Mouse (Mus musculus): ENCODE results near the gene Gh. TPM values are rescaled to one million over a fixed set of nuclear protein-coding genes. Genes with fewer than 3 reads are reported as not detected.
A peak's percentile ranks its signal among the peaks of the same experiment; 100 is the strongest.

The Gh gene
- polyA plus RNA-seq, 1 experiment from 2014 or later, result not detected

DNA sequence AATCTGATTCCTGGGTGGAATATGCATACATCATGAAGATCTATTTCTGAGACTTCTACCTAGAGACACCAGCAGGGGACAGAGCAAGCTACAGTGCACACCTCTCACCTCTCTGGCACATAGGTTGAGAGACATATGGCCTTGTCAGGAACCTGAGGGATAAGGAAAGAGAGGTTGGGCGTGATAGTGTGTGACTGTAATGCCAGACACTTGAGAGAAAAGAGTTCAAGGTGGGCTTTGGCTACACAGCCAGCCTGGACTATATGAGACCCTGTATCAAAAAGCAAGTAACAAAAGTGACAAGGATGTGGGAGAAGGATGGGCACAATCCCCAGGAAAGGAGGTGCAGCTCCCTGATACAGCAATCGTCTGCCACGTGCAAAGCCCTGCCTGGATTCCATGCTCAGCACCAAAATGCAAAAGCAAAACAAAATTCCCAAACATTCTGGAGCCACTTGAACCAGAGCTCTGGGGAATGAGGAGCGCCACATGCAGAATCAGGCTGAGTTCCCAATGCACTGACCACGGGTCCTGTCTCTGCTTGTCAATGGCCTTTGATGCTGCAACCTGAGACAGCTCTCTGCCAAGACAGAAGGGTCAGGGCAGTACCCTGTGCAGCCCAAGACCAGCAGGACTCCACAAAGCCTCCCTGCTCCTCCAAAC is 30.4 kb downstream of the Gh start:
- Histone ChIP-seq H3K9me3 (replicated peaks; ENCODE audit: control insufficient read depth, low read length) (no peaks in the 10 kb centered on the region), H3K4me3 (ENCODE audit: low read length) (peak overlapping the region; percentile 98), H3K27me3 (ENCODE audit: control insufficient read depth, insufficient read depth, low read length) (no peaks in the 10 kb centered on the region), H3K4me2 (ENCODE audit: low read depth, low read length) (peak overlapping the region; percentile 83), H3K27ac (ENCODE audit: low read length) (peak overlapping the region; percentile 94), H3K4me1 (ENCODE audit: control insufficient read depth, insufficient read depth, low read length) (peaks cover 29% of the 10 kb centered on the region), H3K36me3 (ENCODE audit: control insufficient read depth, insufficient read depth) (peaks cover 7% of the 10 kb centered on the region), H3K9ac (ENCODE audit: low read length) (peak overlapping the region; percentile 98)
- WGBS, result 27% methylated on average over 5 of the region's 5 CpGs
- no peak for ATAC-seq (replicated peaks; ENCODE audit: extremely low read depth, insufficient read depth, low FRiP score)

DNA sequence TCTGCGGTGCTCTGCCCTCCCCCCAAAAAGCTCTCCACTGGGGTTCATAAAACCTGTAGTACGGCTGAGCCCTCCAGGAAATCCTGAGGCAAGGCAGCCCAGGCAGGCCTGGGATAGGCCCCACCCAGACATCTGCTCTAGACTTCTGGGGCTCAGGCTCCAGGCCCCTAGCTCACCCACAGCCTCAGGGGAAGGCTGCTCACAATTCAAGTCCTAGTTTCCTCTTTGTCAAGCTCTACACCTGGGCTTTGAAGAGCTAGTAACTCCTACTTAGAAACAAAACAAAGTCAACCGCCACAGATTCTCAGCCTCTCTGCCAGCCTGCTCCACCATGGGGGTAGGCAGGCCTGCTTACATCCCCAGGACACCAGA is 32.6 kb downstream of the Gh start:
- H3K4me2 ChIP-seq (ENCODE audit: low read depth, low read length), result peak overlapping the region; percentile 39
- 0 out of 2 replicates have a peak overlapping the region, but pooled peaks have one; percentile 6 for H3K4me3 ChIP-seq (ENCODE audit: low read length)
- H3K9ac ChIP-seq (ENCODE audit: low read length), result peak overlapping the region; percentile 31

DNA sequence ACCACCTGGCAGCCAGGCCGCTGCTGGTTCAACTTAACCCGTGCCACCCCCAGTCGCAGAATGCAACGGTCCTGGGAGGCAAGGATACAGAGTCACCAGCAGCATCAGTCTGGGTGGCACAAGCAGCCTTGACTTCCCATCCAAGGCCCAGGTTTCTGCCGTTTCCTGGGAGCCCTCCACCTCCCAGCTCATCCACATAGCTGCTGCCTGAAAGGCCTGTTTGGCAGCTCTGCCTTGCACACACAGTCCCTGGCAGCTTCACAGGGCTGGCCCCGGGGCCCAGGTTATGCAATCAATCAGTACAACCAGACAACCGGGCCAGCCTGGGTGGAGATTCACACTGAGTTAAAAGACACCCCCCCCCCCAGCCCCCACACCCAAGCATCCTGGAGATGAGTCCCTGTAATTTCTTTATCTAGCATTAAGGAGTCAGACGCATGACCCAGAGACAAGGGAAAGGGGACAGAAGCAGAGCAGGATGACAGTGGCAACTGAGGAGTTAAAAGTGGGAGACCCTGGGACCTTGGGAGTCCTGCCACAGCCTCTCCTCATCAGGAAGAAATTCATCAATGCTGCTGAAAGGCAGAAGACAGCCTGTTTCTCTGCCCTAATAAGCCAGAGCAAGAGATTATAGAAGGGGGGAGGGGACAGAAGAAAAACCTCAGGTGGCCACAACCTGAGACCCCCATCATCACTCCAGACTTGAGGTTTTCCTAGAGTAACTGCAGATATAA is 33.2 kb downstream of the Gh start:
- H3K27me3 ChIP-seq (ENCODE audit: control insufficient read depth, insufficient read depth, low read length), result no peaks in the 10 kb centered on the region
- peaks cover 25% of the 10 kb centered on the region for H3K4me1 ChIP-seq (ENCODE audit: control insufficient read depth, insufficient read depth, low read length)
- peak overlapping the region; percentile 67 for H3K27ac ChIP-seq (ENCODE audit: low read length)
- WGBS, result 53% methylated on average over 8 of the region's 8 CpGs
- 0 out of 2 replicates have a peak overlapping the region, but pooled peaks have one; percentile 6 for H3K4me3 ChIP-seq (ENCODE audit: low read length)
- peak overlapping the region; percentile 31 for H3K9ac ChIP-seq (ENCODE audit: low read length)
- peak overlapping the region; percentile 39 for H3K4me2 ChIP-seq (ENCODE audit: low read depth, low read length)
- no peak for ATAC-seq (replicated peaks; ENCODE audit: extremely low read depth, insufficient read depth, low FRiP score)
- H3K36me3 ChIP-seq (ENCODE audit: control insufficient read depth, insufficient read depth), result peaks cover 30% of the 10 kb centered on the region
- no peaks in the 10 kb centered on the region for H3K9me3 ChIP-seq (replicated peaks; ENCODE audit: control insufficient read depth, low read length)

More for the DNA sequence above, 32.6 kb downstream of the Gh start:
- no peak for ATAC-seq (replicated peaks; ENCODE audit: extremely low read depth, insufficient read depth, low FRiP score)
- H3K27me3 ChIP-seq (ENCODE audit: control insufficient read depth, insufficient read depth, low read length), result no peaks in the 10 kb centered on the region
- no peaks in the 10 kb centered on the region for H3K9me3 ChIP-seq (replicated peaks; ENCODE audit: control insufficient read depth, low read length)
- WGBS, result 42% methylated on average over 3 of the region's 3 CpGs
- peaks cover 25% of the 10 kb centered on the region for H3K4me1 ChIP-seq (ENCODE audit: control insufficient read depth, insufficient read depth, low read length)
- H3K36me3 ChIP-seq (ENCODE audit: control insufficient read depth, insufficient read depth), result peaks cover 24% of the 10 kb centered on the region
- H3K27ac ChIP-seq (ENCODE audit: low read length), result peak overlapping the region; percentile 67

DNA sequence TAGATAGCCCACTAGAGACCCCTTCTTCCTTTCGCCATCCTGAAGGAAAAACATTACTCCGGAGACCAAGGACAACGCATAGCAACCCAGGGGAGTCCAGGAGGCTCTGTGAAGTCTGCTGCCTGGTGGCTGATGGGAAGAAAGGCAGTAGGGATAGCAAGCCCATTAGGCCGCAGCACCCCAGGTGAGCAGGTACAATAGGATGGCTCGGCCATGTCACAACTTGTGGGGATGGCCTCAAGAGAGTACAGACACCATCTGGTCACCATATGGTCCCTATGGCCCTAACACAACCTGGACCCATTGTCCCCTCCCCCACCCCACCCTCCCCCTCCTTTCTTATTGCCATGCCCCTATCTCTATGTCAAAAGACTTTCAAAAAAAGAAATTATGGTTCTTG is 33.8 kb downstream of the Gh start:
- Histone ChIP-seq H3K36me3 (ENCODE audit: control insufficient read depth, insufficient read depth) (peaks cover 36% of the 10 kb centered on the region), H3K4me2 (ENCODE audit: low read depth, low read length) (no peak overlapping the region), H3K27ac (ENCODE audit: low read length) (no peak overlapping the region), H3K4me3 (ENCODE audit: low read length) (no peak overlapping the region), H3K9ac (ENCODE audit: low read length) (no peak overlapping the region; the same call in 1 of the 2 replicates), H3K9me3 (replicated peaks; ENCODE audit: control insufficient read depth, low read length) (no peaks in the 10 kb centered on the region), H3K4me1 (ENCODE audit: control insufficient read depth, insufficient read depth, low read length) (peaks cover 25% of the 10 kb centered on the region), H3K27me3 (ENCODE audit: control insufficient read depth, insufficient read depth, low read length) (no peaks in the 10 kb centered on the region)
- 84% methylated on average over 5 of the region's 5 CpGs for WGBS
- ATAC-seq (replicated peaks; ENCODE audit: extremely low read depth, insufficient read depth, low FRiP score), result no peak

DNA sequence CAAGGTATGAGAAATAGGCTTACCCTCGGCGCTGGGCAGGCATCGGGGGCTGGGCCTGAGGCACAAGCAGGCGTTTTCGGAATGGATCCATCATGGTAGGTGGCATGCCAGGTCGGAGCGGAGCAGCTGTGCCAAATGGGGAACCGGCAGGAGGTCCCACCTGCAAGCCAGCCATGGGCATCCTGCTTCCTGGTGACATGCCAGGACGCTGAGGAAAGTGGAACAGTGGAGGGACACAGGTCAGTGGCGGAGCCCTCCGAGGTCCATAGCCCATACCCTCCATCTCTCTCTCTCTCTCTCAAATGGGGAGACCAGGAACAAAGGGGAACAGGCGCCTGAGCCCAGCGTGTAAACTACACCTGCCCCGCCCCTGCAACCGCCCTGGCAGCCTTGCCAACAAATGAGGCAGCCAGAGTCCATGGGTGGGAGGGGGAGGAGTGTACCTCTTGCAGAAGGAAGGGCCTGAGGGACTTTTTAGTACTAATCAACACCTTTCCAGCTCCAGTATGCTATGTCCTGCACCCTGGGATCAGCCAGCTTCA is 34.3 kb downstream of the Gh start:
- Histone ChIP-seq H3K27me3 (ENCODE audit: control insufficient read depth, insufficient read depth, low read length) (no peaks in the 10 kb centered on the region), H3K27ac (ENCODE audit: low read length) (no peak overlapping the region), H3K9ac (ENCODE audit: low read length) (no peak overlapping the region; the same call in 1 of the 2 replicates), H3K36me3 (ENCODE audit: control insufficient read depth, insufficient read depth) (peaks cover 40% of the 10 kb centered on the region), H3K4me3 (ENCODE audit: low read length) (no peak overlapping the region), H3K4me2 (ENCODE audit: low read depth, low read length) (no peak overlapping the region), H3K9me3 (replicated peaks; ENCODE audit: control insufficient read depth, low read length) (no peaks in the 10 kb centered on the region), H3K4me1 (ENCODE audit: control insufficient read depth, insufficient read depth, low read length) (peaks cover 25% of the 10 kb centered on the region)
- ATAC-seq (replicated peaks; ENCODE audit: extremely low read depth, insufficient read depth, low FRiP score), result no peak
- WGBS, result 69% methylated on average over 15 of the region's 15 CpGs

DNA sequence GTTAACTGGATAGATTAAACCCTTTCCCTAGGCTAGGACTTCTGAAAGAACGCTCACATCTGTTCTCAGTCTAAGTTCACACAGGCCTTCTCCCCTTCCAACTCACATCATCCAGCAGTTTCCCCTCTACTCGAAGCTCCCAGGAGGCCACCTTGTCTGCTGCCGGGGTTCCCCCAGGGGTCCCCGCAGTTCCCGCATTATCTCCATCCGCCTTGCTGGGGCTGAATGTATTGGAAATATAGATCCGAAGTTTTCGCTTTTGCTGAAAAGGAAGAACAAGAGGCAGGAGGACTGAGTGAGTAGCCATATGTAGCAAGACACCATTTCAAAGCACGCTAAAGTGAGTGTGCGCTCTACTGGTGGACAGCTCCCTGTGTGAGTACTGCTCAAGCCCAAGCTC is 35.2 kb downstream of the Gh start:
- peaks cover 20% of the 10 kb centered on the region for H3K4me1 ChIP-seq (ENCODE audit: control insufficient read depth, insufficient read depth, low read length)
- 92% methylated on average over 10 of the region's 10 CpGs for WGBS
- H3K27me3 ChIP-seq (ENCODE audit: control insufficient read depth, insufficient read depth, low read length), result no peaks in the 10 kb centered on the region
- ATAC-seq (replicated peaks; ENCODE audit: extremely low read depth, insufficient read depth, low FRiP score), result no peak
- H3K4me2 ChIP-seq (ENCODE audit: low read depth, low read length), result no peak overlapping the region
- no peaks in the 10 kb centered on the region for H3K9me3 ChIP-seq (replicated peaks; ENCODE audit: control insufficient read depth, low read length)
- no peak overlapping the region for H3K27ac ChIP-seq (ENCODE audit: low read length)
- H3K4me3 ChIP-seq (ENCODE audit: low read length), result no peak overlapping the region
- no peak overlapping the region for H3K9ac ChIP-seq (ENCODE audit: low read length)
- H3K36me3 ChIP-seq (ENCODE audit: control insufficient read depth, insufficient read depth), result peaks cover 49% of the 10 kb centered on the region

DNA sequence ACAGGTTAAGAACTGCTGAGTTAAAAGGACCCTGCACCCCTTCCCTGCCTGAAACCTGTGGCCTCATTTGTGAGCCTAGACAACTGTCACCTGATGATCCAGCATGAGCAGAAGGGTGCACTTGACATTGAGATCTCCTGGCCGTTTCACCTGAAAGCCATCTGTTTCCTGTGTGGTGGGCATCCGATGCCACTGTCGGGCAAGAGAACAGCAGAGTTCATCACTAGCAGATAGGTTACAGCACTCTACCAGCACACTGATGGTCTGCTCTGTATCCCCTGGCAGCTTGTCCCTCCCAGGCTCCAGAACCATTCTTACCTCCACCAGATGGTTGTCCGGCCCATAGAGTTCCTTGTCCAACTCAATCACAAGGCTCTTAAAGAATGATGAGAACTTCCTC is 36.1 kb downstream of the Gh start:
- Histone ChIP-seq H3K36me3 (ENCODE audit: control insufficient read depth, insufficient read depth) (peaks cover 57% of the 10 kb centered on the region), H3K4me2 (ENCODE audit: low read depth, low read length) (no peak overlapping the region), H3K4me3 (ENCODE audit: low read length) (no peak overlapping the region), H3K9me3 (replicated peaks; ENCODE audit: control insufficient read depth, low read length) (no peaks in the 10 kb centered on the region), H3K4me1 (ENCODE audit: control insufficient read depth, insufficient read depth, low read length) (peaks cover 14% of the 10 kb centered on the region), H3K27me3 (ENCODE audit: control insufficient read depth, insufficient read depth, low read length) (no peaks in the 10 kb centered on the region), H3K27ac (ENCODE audit: low read length) (no peak overlapping the region), H3K9ac (ENCODE audit: low read length) (no peak overlapping the region)
- ATAC-seq (replicated peaks; ENCODE audit: extremely low read depth, insufficient read depth, low FRiP score), result no peak
- 85% methylated on average over 4 of the region's 4 CpGs for WGBS

DNA sequence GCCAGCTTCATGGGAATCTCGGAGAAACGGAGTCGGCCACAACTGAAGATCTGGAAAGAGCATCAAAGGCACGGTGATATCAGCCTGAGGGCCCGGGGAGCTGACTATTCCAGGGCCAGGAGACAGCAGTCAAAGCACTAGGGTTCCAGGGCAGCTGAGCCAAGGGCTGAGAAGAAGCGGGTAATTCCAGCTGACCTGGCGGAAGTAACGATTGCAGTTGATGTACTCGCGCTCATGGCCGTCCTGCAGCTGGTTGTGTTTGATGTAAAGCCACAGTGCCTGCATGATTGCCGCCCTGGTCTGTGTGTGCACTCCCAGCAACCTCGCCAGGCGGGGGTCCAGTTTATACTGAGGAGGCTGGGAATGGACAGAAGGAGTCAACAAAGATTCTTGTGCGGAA is 36.7 kb downstream of the Gh start:
- WGBS, result 84% methylated on average over 15 of the region's 15 CpGs
- Histone ChIP-seq H3K9me3 (replicated peaks; ENCODE audit: control insufficient read depth, low read length) (no peaks in the 10 kb centered on the region), H3K4me3 (ENCODE audit: low read length) (no peak overlapping the region), H3K9ac (ENCODE audit: low read length) (no peak overlapping the region), H3K4me2 (ENCODE audit: low read depth, low read length) (no peak overlapping the region), H3K36me3 (ENCODE audit: control insufficient read depth, insufficient read depth) (peaks cover 58% of the 10 kb centered on the region), H3K27me3 (ENCODE audit: control insufficient read depth, insufficient read depth, low read length) (no peaks in the 10 kb centered on the region), H3K4me1 (ENCODE audit: control insufficient read depth, insufficient read depth, low read length) (peaks cover 12% of the 10 kb centered on the region), H3K27ac (ENCODE audit: low read length) (no peak overlapping the region)
- no peak for ATAC-seq (replicated peaks; ENCODE audit: extremely low read depth, insufficient read depth, low FRiP score)

DNA sequence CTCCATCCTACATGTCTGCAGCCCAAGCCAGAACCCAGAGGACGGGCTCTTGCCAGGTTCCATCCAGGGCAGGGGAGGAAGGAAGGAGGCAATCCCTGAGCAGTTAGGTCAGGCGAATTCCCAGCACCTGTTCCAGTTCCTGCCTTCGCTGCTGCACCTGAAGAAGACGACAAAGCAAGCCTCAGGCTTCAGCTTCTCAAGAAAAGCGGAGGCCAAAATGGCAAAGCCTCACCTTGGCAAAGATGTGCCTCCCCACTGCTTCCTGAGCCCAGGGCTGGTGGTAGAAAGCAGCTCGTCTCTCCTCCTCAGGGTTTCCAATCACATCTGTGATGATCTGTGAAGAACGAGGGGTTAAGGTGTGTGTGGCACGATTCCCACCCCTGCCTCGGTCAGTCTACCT is 37.7 kb downstream of the Gh start:
- H3K27me3 ChIP-seq (ENCODE audit: control insufficient read depth, insufficient read depth, low read length), result no peaks in the 10 kb centered on the region
- H3K4me3 ChIP-seq (ENCODE audit: low read length), result no peak overlapping the region
- peaks cover 62% of the 10 kb centered on the region for H3K36me3 ChIP-seq (ENCODE audit: control insufficient read depth, insufficient read depth)
- no peaks in the 10 kb centered on the region for H3K9me3 ChIP-seq (replicated peaks; ENCODE audit: control insufficient read depth, low read length)
- no peak overlapping the region for H3K4me2 ChIP-seq (ENCODE audit: low read depth, low read length)
- peaks cover 8% of the 10 kb centered on the region for H3K4me1 ChIP-seq (ENCODE audit: control insufficient read depth, insufficient read depth, low read length)
- ATAC-seq (replicated peaks; ENCODE audit: extremely low read depth, insufficient read depth, low FRiP score), result no peak
- 86% methylated on average over 9 of the region's 9 CpGs for WGBS
- H3K9ac ChIP-seq (ENCODE audit: low read length), result no peak overlapping the region
- no peak overlapping the region for H3K27ac ChIP-seq (ENCODE audit: low read length)

Data from heart, embryonic 16.5 days (tissue).